Mouse (Mus musculus): Measurements from ENCODE around the gene Gm17019.
"Not testable (repeated sequence)": the region's sequence is repeated elsewhere in the genome, so short reads cannot be mapped to it uniquely, and the experiment has no call there.

Gm17019 gene

DNA sequence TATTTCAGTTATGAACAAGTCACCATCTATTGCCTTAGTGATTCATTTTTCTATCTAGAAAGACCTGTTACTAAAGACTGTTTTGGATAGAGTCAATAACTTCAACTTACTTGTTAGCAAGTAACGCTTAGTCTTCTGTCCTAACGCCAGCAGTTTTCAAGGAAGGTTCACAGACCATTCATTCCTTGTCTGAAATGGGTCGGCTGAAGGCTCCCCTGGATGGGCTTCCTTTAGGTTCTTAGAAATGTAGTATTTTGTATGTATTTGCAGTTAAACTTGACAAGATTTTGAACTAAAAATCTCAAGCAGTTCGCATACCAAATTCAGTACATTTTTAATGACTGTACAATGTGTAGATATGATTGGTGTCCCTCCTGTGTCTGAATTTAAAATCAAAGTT lies 35.2 kb downstream of the Gm17019 start:
- not testable (repeated sequence) for DNase-seq (ENCODE audit: low spot score in 2 of 2)

GRCm38 (mm10) chr5:14996670-14997249 lies 36.0 kb downstream of the Gm17019 start:
- DNase-seq (ENCODE audit: low spot score in 2 of 2) = not testable (repeated sequence)

- DNase-seq (ENCODE audit: low spot score in 2 of 2) = not testable (repeated sequence)
These were observed 38.7 kb downstream of the Gm17019 start for GRCm38 (mm10) chr5:14994124-14994523.

- not testable (repeated sequence) for DNase-seq (ENCODE audit: low spot score in 2 of 2)
These were observed 42.2 kb downstream of the Gm17019 start for GRCm38 (mm10) chr5:14990375-14991158.

DNA sequence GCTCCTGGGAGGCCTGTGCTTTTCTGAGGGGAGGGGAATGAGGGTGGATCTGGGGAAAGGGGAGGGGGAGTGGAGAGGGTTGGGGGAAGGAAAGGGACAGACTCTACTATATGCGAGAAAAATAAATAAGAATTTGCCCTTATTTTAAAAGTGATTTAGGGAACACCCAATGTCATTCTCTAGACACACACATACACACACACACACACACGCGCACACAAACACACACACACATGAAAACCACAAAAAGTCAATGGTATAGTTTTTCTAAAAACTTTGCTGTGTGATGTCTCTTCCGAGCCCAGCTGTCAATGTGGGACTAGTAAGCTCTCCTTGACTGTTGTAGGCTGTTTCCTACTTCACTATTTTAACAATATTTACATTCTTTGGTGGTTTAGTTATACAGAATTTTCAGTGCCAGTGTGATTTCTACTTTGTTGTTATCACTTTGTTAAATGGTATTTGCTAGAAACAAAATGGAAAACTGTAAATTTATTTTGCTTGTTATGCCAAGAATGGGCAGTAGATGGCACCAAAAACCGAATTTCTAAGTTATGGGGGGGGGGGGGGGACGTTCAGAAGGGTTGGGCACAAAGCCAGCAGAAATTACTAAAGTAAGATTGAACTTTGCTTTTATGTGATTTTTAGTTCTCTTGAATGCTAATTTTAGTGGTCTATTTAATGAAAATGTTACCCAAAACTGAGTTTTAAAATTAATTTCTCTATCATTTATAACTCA lies 46.0 kb downstream of the Gm17019 start:
- DNase-seq (ENCODE audit: low spot score in 2 of 2) = not testable (repeated sequence)
